Mouse (Mus musculus): ENCODE measurements around the gene Rnls.

The Rnls gene

DNA sequence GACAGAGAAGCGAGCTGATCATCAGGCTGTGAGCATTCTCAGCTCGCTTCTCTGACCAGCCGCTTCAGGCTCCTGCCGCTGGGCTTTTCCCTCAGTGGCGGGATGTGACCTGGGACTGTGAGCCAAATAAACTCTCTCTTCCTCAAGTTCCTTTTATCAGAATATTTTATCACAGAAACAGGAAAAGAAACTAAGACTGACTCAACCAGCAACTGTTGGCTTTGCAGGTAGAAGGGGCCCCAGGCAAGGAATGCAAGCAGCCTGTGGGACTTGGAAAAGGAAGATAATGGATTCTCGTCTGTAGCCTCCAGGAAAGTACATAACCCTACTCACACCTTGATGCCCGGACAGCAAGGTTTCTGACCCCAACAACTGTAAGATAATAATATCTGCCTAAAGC is 283.0 kb downstream of the Rnls start:
- DNase-seq (ENCODE audit: low spot score in 2 of 2) = no peak

DNA sequence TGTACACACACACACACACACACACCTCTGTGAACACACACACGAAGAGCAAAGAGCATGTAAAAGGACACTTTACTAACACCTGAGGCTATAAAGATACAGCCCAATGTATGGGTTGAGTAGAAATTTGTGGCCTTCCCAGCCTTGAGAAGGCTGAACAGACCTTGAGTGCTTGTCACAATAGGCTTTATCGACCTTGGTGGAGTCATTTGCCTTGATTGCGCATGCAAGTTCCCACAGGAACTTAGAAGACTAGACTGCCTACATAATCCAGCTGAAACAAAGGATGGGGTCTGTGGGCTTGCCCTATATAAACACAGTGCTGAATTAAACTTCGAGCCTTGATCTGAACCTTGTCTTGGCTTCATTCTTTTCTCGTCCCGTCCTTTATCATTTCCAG is 288.2 kb downstream of the Rnls start:
- DNase-seq (ENCODE audit: low spot score in 2 of 2) = no peak

DNA sequence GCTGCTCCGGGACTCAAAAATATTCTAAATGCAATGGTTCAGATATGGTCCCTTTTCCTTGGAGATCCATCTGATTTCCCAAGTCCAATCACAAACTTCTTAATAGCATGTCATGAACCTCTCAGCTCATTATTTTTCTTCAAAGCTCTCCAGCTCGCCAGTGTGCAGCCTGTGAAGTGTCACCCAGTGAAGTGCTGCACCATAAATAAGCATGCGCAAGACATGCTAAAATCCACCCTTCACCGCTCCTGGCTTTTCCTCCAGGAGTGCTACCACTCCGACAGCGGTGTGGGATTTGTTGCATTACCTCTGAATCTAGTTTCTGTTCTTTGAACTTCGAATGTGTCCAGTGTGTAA is 289.3 kb downstream of the Rnls start:
- DNase-seq (ENCODE audit: low spot score in 2 of 2) = no peak

DNA sequence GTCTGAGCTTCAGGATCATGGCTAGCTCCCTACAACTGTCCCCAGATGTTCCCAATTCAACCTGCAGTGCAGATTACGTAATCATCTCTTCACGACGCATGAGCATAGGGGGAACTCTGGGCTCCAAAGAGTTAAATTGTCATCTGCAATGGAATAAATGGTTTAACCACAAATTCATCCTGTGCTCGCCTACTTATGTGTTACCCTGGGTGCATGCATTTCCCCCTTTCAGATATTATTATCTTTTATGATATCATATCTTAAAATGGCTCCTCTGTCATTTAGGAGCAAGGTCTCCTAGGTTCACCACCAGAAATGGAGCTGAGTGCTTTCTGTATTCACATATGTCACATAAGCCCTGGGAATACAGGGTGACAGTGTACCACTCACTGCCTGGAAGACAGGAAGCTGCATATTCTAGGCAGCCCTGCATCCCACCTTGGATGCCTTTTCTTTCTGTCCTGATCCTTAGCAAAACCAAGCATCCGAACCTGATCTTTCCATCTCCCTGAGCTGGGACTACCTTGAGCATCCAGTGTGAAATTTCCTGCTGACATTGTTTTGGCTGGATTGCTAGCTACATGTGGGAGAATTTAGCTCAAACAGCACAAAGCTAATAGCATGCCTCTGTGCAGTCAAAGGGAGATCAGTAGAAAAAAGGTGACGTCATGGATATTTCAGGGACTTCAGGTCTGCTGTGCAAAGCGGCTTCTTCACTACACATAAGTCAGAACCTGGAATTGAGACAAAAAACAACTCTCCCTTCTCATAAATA is 289.9 kb downstream of the Rnls start:
- DNase-seq (ENCODE audit: low spot score in 2 of 2) = no peak

DNA sequence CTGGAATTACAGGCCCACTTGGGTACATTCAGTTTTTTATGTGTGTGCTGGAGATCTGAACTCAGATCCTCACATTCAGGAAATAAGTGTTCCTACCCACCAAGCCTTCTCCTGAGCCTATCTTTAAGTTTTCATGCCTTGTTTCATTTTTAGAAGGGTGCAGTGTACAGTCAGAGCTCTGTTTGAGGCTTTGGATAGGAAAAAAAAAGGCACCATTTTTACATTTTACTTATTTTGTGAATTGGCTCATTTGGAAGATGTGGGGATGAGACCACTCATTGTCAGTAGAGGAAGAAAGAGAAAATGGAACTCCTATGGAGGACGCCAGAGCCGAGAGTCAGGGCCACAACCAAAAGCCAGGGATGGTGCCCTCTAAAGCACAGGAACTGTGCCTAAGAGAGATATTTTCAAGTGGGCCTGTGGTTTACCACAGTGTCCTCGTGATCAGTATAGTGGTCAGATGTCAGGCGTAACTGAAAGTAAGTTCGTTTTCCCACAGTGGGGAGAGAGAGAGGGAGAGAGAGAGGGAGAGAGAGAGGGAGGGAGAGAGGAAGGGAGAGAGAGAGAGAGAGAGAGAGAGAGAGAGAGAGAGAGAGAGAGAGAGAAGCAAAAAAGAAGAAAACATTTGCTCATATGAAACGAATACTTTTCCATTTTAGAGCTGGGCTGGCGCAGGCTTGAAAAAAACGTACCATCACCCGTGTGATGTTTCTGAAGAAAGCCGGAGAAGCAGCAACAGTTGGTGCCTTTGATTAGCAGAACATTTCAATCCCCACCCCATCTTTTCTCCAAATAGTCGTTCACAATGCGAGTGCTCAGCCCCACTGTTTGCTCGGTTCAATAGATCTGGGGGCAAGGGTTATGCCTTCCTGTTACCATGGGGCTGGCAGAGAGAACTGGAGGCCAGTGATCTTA is 290.7 kb downstream of the Rnls start:
- DNase-seq (ENCODE audit: low spot score in 2 of 2) = no peak

DNA sequence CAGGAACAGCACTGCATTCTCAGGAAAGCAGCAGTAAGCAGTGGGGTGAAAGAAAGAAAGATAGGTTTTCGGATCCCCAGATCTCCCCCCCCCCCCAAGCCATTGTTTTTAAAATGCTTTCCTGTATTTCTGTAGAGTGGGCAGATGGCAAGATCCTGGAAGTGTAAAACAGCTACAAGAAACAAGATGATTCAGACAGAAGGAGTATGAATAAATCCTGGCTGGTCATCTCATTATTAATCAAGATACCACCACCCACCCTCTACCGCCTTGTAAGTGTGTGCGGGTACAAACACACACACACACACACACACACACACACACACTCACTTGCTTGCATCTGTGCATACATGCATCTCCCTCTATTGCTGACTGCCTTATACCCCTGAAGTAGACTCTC is 291.5 kb downstream of the Rnls start:
- no peak for DNase-seq (ENCODE audit: low spot score in 2 of 2)

DNA sequence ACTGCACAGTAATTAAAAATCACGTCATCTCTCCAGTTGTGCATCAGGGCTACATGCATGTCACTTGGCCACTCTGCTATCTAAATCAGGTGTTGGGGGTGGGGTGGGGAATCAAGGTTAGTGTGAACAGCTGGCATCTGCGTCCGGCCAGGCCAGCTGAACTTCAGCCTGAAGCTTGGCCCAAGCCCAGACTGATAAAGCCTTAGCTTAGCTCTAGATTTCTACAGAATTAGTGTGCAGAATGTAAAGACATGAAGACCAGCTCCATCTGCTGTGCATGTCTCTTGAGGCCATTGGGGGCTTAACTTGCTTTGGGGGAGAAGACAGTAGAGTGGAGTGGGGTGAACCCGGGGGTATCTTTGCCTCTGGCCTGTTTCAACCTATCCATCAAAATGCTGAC is 292.1 kb downstream of the Rnls start:
- DNase-seq (ENCODE audit: low spot score in 2 of 2) = no peak

DNA sequence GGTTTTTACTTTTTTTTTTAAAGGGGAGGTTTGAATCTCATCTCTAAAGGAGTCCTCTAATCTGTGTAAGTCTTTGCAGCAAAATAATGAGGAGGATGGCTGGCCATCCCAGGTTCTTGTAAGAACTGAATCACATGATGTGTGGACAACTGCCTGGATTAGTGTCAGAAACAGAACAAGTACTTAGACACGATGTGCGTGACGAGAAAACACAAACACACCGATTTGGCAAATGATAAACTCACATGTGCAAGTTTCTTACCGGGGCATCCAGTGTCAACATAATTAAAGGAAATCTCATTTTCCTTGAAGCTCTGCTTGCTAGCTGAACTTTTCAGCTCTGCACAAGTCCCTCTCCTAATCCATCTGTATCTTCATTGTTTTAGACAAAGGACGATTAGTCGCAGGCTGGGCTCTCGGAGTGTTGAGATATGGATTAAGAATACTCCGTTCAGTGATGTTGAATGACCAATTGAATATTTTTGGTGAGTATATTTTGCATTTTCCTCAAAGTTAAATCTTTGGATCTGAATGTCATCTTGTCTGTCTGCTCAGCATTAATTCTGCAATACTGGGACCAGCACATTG is 292.8 kb downstream of the Rnls start:
- DNase-seq (ENCODE audit: low spot score in 2 of 2) = no peak

DNA sequence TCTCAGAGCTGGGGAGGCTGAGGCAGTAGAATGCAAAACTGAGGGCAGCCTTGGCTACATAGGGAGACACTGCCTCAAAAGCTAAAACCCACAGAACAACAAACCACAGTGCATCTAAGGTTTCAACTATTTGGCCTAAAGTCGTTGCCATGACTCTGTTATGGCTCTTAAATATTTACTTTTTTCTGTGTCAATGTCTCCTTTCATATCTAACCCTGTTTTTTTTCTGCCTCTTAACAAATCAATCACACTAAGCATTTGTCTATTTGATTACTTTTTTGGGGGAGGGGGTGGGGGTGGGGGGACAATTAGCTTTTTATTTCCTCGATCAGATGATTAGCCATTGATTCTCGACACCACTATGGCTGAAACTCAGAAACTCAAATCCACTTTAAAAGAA is 294.4 kb downstream of the Rnls start:
- no peak for DNase-seq (ENCODE audit: low spot score in 2 of 2)

DNA sequence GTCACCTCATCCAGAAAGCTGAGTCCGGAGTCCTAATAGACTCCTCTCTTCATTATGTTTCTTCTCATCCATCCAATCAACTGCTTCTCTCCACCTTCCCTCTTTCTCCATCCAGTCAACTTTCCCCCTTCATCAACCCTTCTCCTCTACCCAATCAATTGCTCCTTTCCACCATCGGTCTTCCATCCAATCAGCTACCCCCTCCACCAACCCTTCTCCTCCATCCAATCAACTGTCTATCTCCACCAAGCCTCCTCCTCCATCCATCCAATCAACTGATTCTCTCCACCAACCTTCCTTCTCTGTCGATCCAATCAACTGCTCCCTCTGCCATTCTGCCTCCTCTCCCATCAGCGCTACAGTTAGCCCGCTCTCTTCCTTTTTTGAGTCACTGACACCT is 295.5 kb downstream of the Rnls start:
- DNase-seq (ENCODE audit: low spot score in 2 of 2) = no peak

DNA sequence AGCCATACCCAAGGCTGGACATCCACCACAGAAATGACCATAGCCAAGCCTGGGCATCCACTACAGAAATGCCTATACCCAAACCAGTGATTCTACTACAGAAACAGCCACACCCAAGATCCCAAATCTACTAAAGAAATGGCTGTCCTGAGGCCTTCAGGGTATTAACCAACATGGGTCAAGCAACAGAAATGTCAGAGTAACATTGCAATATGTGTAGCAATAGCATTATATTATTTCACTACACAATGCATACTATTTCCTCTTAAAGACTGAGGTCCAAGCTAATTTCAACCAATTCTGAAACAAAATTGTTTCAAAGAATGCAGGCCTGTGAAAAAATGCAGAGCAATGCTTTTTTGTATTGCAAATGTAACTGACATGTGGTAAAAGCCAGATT is 299.5 kb downstream of the Rnls start:
- DNase-seq (ENCODE audit: low spot score in 2 of 2) = no peak

DNA sequence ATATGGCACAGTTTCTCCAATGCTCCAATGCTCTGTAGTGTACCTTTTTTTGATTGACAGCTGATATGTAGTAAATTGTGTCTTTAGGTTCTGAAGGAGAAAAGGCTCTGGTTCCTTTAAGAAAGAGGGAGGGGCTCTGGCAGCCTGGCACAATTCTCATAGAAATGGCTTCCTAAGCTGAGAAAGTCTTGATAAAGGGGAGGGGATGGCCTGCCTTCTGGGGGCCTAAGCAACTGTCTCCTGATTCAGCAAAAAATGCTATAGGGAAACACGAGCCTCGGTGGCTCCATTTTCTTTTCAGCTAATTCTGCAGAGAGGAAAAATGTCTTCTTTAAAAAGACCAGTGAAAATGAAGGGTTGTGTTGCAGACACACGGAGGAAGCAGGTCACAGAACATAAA is 300.8 kb downstream of the Rnls start:
- DNase-seq (ENCODE audit: low spot score in 2 of 2) = no peak

DNA sequence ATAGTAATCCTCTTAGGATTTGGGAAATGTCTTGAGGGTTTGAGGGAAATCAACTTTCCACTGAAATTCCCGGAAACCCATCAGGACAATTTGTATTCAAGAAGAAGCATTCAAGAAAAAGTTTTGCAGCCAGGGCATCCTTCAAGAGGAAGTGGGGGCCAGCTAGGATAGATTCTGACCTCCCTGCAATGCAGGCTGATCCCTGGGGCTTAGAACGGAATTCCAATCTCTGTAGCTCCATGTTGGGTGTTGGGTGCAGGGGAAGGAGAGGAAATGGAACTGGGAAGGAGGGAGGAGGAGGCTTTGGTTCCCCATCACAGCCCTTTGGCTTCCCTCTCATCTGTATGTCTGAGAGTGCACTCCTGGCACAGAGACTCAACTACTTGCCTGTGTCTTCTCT is 303.2 kb downstream of the Rnls start:
- no peak for DNase-seq (ENCODE audit: low spot score in 2 of 2)

DNA sequence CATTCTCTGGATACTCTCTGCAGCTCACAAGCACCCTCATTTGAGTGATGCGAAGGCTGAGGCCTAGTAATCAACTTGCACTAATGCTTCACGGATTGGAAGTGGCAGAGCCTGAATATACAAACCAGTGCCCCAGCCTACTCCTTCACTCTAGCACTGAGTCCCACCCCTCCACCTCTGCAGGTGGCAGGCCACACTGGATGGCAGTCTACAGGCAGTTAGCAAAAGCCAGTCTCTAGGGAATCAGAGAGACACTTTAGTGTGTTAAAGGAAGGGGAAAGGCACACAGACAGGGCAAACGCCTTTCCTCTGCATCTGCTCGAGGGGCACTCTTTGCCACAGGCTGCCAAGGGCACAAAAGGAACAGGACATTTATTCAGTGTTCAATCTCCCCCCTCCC is 304.1 kb downstream of the Rnls start:
- DNase-seq (ENCODE audit: low spot score in 2 of 2) = no peak
